Mouse (Mus musculus): ENCODE data around the gene Coro7.

DNA sequence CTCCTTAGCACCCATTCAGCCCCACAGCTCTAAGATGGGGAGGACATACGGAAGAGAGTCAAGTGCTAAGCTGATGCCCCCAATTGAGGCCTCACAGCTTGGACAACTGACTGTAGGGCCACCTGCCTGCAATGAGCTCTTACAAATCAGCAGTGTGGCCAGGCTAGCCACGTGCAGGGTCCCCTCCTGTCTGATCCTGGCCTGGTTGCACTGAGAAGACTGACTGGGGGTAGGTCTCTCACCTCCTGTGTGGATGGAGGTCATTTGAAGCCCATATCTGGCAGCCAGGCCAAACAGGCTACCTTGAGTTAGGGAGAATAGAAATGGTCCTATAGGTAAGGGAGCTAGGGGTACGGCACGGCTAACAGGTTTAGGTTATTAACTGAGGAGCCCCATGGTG, 33.7 kb downstream of the Coro7 start:
- no peak for TF ChIP-seq CTCF (IDR thresholded peaks at IDR 0.05; ENCODE audit: control insufficient read depth, insufficient read depth, insufficient replicate concordance, low read depth, low read length)
- no peak for TF ChIP-seq POLR2A (IDR thresholded peaks at IDR 0.05; ENCODE audit: control insufficient read depth, low read depth, low read length)
